Mouse (Mus musculus) embryonic facial prominence, embryonic 13.5 days (tissue): ENCODE measurements around the gene Mettl8. TPM values are rescaled to one million over a fixed set of nuclear protein-coding genes. Genes with fewer than 3 reads are reported as not detected.

Source experiments
- ATAC-seq: fragments of 200-750 bp; cut with Nextera tagmentation; 2 replicates; pipeline ENCODE4 v1.8.0; 2017; ENCODE audit warnings: low read depth; ENCODE audit not compliant: insufficient number of reproducible peaks, insufficient read depth, low FRiP score, low TSS enrichment
- H3K27ac ChIP-seq: fragments of 300-500 bp; sonication (generic); 2 replicates; pipeline ENCODE4 v1.5.1; 2015; ENCODE audit warnings: moderate library complexity, mild to moderate bottlenecking, inconsistent platforms
- H3K27me3 ChIP-seq: fragments of 300-500 bp; sonication (generic); 2 replicates; pipeline ENCODE4 v1.6.1; 2015; ENCODE audit warnings: mild to moderate bottlenecking, inconsistent platforms
- H3K36me3 ChIP-seq: fragments of 300-500 bp; sonication (generic); 2 replicates; pipeline ENCODE4 v1.6.1; 2015; ENCODE audit warnings: mild to moderate bottlenecking, inconsistent platforms
- H3K4me1 ChIP-seq: fragments of 300-500 bp; sonication (generic); 2 replicates; pipeline ENCODE4 v1.6.1; 2015; ENCODE audit warnings: inconsistent platforms
- H3K4me2 ChIP-seq: fragments of 300-500 bp; sonication (generic); 2 replicates; pipeline ENCODE4 v1.6.1; 2015; ENCODE audit warnings: moderate library complexity, mild to moderate bottlenecking, inconsistent platforms
- H3K4me3 ChIP-seq: fragments of 300-500 bp; sonication (generic); 2 replicates; pipeline ENCODE4 v1.5.1; 2015; ENCODE audit warnings: mild to moderate bottlenecking, inconsistent platforms
- H3K9ac ChIP-seq: fragments of 300-500 bp; sonication (generic); 2 replicates; pipeline ENCODE4 v1.6.1; 2015; ENCODE audit warnings: mild to moderate bottlenecking, inconsistent platforms
- H3K9me3 ChIP-seq: fragments of 300-500 bp; sonication (generic); 2 replicates; pipeline ENCODE4 v1.6.1; 2016; ENCODE audit warnings: inconsistent platforms
- WGBS: fragments of 180-500 bp; shearing (Covaris S2); methylation state at CpG from one replicate; pipeline ENCODE4 v1.1.7; 2015; ENCODE audit warnings: mixed read lengths; 5-methylcytosine and 5-hydroxymethylcytosine counted together
- polyA plus RNA-seq: library from polyadenylated mRNA; unstranded; fragments of >200 nt; fragmentation: Nextera tagmentation; extraction: Ambion mirVana; gene quantifications from 2 replicates; pipeline ENCODE4 v1.2.1, GENCODE M21; 2015

Mettl8 gene
- polyA plus RNA-seq, 1 experiment from 2014 or later: 19.5 TPM

- no peaks in the 10 kb centered on the region for H3K27me3 ChIP-seq
- WGBS: 67% methylated on average over 16 of the region's 16 CpGs
- ATAC-seq: no peak
- H3K4me3 ChIP-seq: no peak overlapping the region
- no peak overlapping the region for H3K27ac ChIP-seq
- no peaks in the 10 kb centered on the region for H3K9me3 ChIP-seq
- no peak overlapping the region for H3K9ac ChIP-seq
- H3K4me2 ChIP-seq: no peak overlapping the region
- no peaks in the 10 kb centered on the region for H3K4me1 ChIP-seq
- H3K36me3 ChIP-seq: no peaks in the 10 kb centered on the region
Observed at GRCm38 (mm10) chr2:70972795-70973518, 82.4 kb downstream of the Mettl8 start.

- Histone ChIP-seq H3K9me3 (no peaks in the 10 kb centered on the region), H3K27ac (no peak overlapping the region), H3K4me1 (no peaks in the 10 kb centered on the region), H3K36me3 (no peaks in the 10 kb centered on the region), H3K4me2 (no peak overlapping the region), H3K9ac (no peak overlapping the region), H3K4me3 (no peak overlapping the region), H3K27me3 (no peaks in the 10 kb centered on the region)
- WGBS: 46% methylated on average over 7 of the region's 7 CpGs
- no peak for ATAC-seq
Observed at GRCm38 (mm10) chr2:70970158-70970741, 85.1 kb downstream of the Mettl8 start.

- Histone ChIP-seq H3K4me3 (no peak overlapping the region), H3K9me3 (no peaks in the 10 kb centered on the region), H3K36me3 (peaks cover 6% of the 10 kb centered on the region), H3K27me3 (no peaks in the 10 kb centered on the region), H3K9ac (no peak overlapping the region), H3K4me1 (no peaks in the 10 kb centered on the region), H3K4me2 (no peak overlapping the region), H3K27ac (no peak overlapping the region)
- WGBS: 83% methylated on average over 2 of the region's 2 CpGs
- no peak for ATAC-seq
Observed at GRCm38 (mm10) chr2:70968305-70968704, 87.1 kb downstream of the Mettl8 start.

GRCm38 (mm10) chr2:70967216-70967615 is 88.2 kb downstream of the Mettl8 start:
- Histone ChIP-seq H3K4me1 (no peaks in the 10 kb centered on the region), H3K9ac (no peak overlapping the region), H3K4me2 (no peak overlapping the region), H3K27ac (no peak overlapping the region), H3K4me3 (no peak overlapping the region), H3K27me3 (no peaks in the 10 kb centered on the region), H3K36me3 (peaks cover 6% of the 10 kb centered on the region), H3K9me3 (no peaks in the 10 kb centered on the region)
- ATAC-seq: no peak
- WGBS: 61% methylated on average over 1 of the region's 1 CpGs

GRCm38 (mm10) chr2:70964809-70965208 is 90.6 kb downstream of the Mettl8 start:
- H3K27me3 ChIP-seq: no peaks in the 10 kb centered on the region
- no peak overlapping the region for H3K4me2 ChIP-seq
- no peak for ATAC-seq
- no peak overlapping the region for H3K4me3 ChIP-seq
- no peaks in the 10 kb centered on the region for H3K4me1 ChIP-seq
- no peak overlapping the region for H3K9ac ChIP-seq
- 92% methylated on average over 2 of the region's 2 CpGs for WGBS
- H3K9me3 ChIP-seq: no peaks in the 10 kb centered on the region
- no peak overlapping the region for H3K27ac ChIP-seq
- peaks cover 6% of the 10 kb centered on the region for H3K36me3 ChIP-seq

GRCm38 (mm10) chr2:70962921-70963320 is 92.5 kb downstream of the Mettl8 start:
- no peak for ATAC-seq
- H3K4me3 ChIP-seq: no peak overlapping the region
- no peaks in the 10 kb centered on the region for H3K9me3 ChIP-seq
- WGBS: 93% methylated on average over 1 of the region's 1 CpGs
- no peak overlapping the region for H3K4me2 ChIP-seq
- no peaks in the 10 kb centered on the region for H3K4me1 ChIP-seq
- no peak overlapping the region for H3K27ac ChIP-seq
- H3K9ac ChIP-seq: no peak overlapping the region
- H3K36me3 ChIP-seq: peaks cover 6% of the 10 kb centered on the region
- H3K27me3 ChIP-seq: no peaks in the 10 kb centered on the region

- Histone ChIP-seq H3K9me3 (no peaks in the 10 kb centered on the region), H3K27ac (no peak overlapping the region), H3K4me3 (no peak overlapping the region), H3K4me2 (no peak overlapping the region), H3K9ac (no peak overlapping the region), H3K36me3 (peaks cover 6% of the 10 kb centered on the region), H3K27me3 (no peaks in the 10 kb centered on the region), H3K4me1 (no peaks in the 10 kb centered on the region)
- WGBS: 72% methylated on average over 6 of the region's 6 CpGs
- ATAC-seq: no peak
Observed at GRCm38 (mm10) chr2:70961086-70961941, 94.1 kb downstream of the Mettl8 start.

GRCm38 (mm10) chr2:70960090-70960489 is 95.3 kb downstream of the Mettl8 start:
- Histone ChIP-seq H3K4me1 (no peaks in the 10 kb centered on the region), H3K27ac (no peak overlapping the region), H3K4me2 (no peak overlapping the region), H3K9me3 (no peaks in the 10 kb centered on the region), H3K4me3 (no peak overlapping the region), H3K27me3 (no peaks in the 10 kb centered on the region), H3K9ac (no peak overlapping the region), H3K36me3 (peaks cover 6% of the 10 kb centered on the region)
- ATAC-seq: no peak
- WGBS: 80% methylated on average over 6 of the region's 6 CpGs

GRCm38 (mm10) chr2:70959337-70959736 is 96.0 kb downstream of the Mettl8 start:
- H3K36me3 ChIP-seq: peaks cover 3% of the 10 kb centered on the region
- H3K4me1 ChIP-seq: no peaks in the 10 kb centered on the region
- no peak overlapping the region for H3K4me2 ChIP-seq
- H3K4me3 ChIP-seq: no peak overlapping the region
- no peak overlapping the region for H3K27ac ChIP-seq
- H3K27me3 ChIP-seq: no peaks in the 10 kb centered on the region
- ATAC-seq: no peak
- no peak overlapping the region for H3K9ac ChIP-seq
- WGBS: 74% methylated on average over 7 of the region's 7 CpGs
- H3K9me3 ChIP-seq: no peaks in the 10 kb centered on the region

- Histone ChIP-seq H3K27ac (no peak overlapping the region), H3K4me1 (no peaks in the 10 kb centered on the region), H3K9me3 (no peaks in the 10 kb centered on the region), H3K4me2 (no peak overlapping the region), H3K36me3 (no peaks in the 10 kb centered on the region), H3K9ac (no peak overlapping the region), H3K27me3 (no peaks in the 10 kb centered on the region), H3K4me3 (no peak overlapping the region)
- no peak for ATAC-seq
- 81% methylated on average over 7 of the region's 7 CpGs for WGBS
Observed at GRCm38 (mm10) chr2:70958536-70958935, 96.8 kb downstream of the Mettl8 start.

GRCm38 (mm10) chr2:70953616-70954015 is 101.8 kb downstream of the Mettl8 start:
- Histone ChIP-seq H3K9me3 (no peaks in the 10 kb centered on the region), H3K36me3 (no peaks in the 10 kb centered on the region), H3K9ac (no peak overlapping the region), H3K4me3 (no peak overlapping the region), H3K27ac (no peak overlapping the region), H3K4me1 (no peaks in the 10 kb centered on the region), H3K4me2 (no peak overlapping the region), H3K27me3 (no peaks in the 10 kb centered on the region)
- ATAC-seq: no peak
- 50% methylated on average over 2 of the region's 2 CpGs for WGBS

- no peak overlapping the region for H3K9ac ChIP-seq
- no peak overlapping the region for H3K4me2 ChIP-seq
- H3K9me3 ChIP-seq: no peaks in the 10 kb centered on the region
- no peaks in the 10 kb centered on the region for H3K4me1 ChIP-seq
- ATAC-seq: no peak
- H3K4me3 ChIP-seq: no peak overlapping the region
- 83% methylated on average over 2 of the region's 2 CpGs for WGBS
- H3K36me3 ChIP-seq: no peaks in the 10 kb centered on the region
- no peaks in the 10 kb centered on the region for H3K27me3 ChIP-seq
- no peak overlapping the region for H3K27ac ChIP-seq
Observed at GRCm38 (mm10) chr2:70951944-70952343, 103.4 kb downstream of the Mettl8 start.
